Mouse (Mus musculus) cerebellum, adult 2 months (tissue): ENCODE data around the gene Asz1.

Experiments used
- CTCF ChIP-seq: fragments of 200-500 bp; IDR thresholded peaks from 2 replicates; pipeline ENCODE4 v1.5.1; 2011; ENCODE audit warnings: low read depth, mild to moderate bottlenecking, control low read depth, low read length, moderate library complexity, borderline replicate concordance; ENCODE audit not compliant: insufficient read depth
- POLR2A ChIP-seq: fragments of 200-500 bp; IDR thresholded peaks from 2 replicates; pipeline ENCODE4 v1.6.1; 2011; ENCODE audit warnings: low read length, control low read depth, borderline replicate concordance; ENCODE audit not compliant: insufficient read depth

DNA sequence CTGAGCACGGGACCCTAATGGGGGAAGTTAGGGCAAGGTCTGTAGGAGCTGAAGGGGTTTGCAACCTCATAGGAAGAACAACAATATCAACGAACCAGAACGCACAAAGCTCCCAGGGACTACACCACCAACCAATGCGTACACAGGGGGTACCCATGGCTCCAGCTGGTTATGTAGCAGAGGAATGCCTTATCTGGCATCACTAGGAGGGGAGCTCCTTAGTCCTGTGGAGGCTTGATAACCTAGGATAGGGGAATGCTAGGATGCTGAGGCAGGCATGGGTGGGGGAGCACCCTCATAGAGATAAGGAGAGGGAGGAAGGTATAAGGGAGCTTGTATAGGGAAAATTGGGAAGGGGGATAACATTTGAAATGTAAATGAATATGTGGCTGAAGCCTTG is 51.0 kb downstream of the Asz1 start:
- no peak for TF ChIP-seq POLR2A
- TF ChIP-seq CTCF, result no peak
